Mouse (Mus musculus): ENCODE results near the gene Spopl. TPM values are rescaled to one million over a fixed set of nuclear protein-coding genes. Genes with fewer than 3 reads are reported as not detected.
"Not testable (repeated sequence)": the region's sequence is repeated elsewhere in the genome, so short reads cannot be mapped to it uniquely, and the experiment has no call there.

The Spopl gene
- 10.8 and 11.5 TPM in 2 replicates for polyA plus RNA-seq (2016; fragmentation: Nextera tagmentation; extraction: Ambion mirVana)

DNA sequence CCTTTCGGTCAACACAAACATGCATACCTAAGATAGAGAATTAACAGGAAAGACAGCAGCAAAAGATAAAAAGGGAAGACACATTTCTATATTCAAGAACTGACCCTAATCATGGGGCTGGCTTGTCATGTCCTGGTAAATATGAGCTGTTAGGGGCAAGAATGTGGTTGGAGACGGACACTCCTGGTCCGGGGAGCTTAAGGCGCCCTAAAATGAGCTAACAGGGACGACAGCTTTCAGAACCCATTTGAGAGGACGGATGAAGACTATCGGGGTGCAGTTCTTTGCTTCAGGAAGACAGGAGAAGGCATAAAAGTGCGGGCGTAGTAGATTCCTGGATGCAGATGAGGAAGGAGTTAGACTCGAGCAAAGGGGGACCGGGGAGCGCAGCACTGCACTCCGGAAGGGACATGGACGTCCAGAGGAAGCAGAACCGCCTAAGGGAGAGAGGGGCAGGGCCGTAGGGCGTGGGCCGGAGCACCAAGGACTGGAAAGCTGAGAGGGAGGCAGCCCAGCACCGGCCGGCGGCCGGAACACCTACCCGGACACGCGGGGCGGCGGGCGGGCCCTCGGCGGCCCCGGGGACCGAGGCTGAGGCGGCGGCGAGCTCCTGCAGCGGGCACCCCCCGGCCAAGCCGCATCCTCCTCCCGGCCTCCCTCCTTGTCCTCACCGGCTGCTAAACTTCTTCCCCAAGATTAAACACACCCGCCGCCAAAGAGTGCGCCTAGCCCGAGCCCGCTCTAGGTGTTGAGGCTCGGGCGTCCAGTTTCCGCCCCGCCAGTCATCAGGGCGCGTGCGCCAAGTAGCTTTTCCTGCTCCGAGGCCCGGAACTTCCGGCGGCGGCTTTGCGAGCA is at the start of gene Spopl:
Gene Spopl, minus strand, starts transcription at position 805 of the 855 bp plus-strand sequence.
- Histone ChIP-seq H3K9me3 (replicated peaks) (no peaks in the 10 kb centered on the region), H3K9ac (peak within 1 kb of the TSS; percentile 93), H3K4me3 (peak within 1 kb of the TSS; percentile 90), H3K4me2 (peak within 1 kb of the TSS; percentile 86), H3K27ac (ENCODE audit: poor library complexity, severe bottlenecking) (peak within 1 kb of the TSS; percentile 80), H3K4me1 (replicated peaks) (peaks cover 6% of the 10 kb centered on the region), H3K27me3 (replicated peaks) (no peaks in the 10 kb centered on the region), H3K36me3 (0 out of 2 replicates have a peak, but pooled peaks cover 3% of the 10 kb centered on the region)
- WGBS: 2% methylated on average over 47 of the region's 58 CpGs
- peak; percentile 92 for ATAC-seq (ENCODE audit: insufficient number of reproducible peaks, low FRiP score)

DNA sequence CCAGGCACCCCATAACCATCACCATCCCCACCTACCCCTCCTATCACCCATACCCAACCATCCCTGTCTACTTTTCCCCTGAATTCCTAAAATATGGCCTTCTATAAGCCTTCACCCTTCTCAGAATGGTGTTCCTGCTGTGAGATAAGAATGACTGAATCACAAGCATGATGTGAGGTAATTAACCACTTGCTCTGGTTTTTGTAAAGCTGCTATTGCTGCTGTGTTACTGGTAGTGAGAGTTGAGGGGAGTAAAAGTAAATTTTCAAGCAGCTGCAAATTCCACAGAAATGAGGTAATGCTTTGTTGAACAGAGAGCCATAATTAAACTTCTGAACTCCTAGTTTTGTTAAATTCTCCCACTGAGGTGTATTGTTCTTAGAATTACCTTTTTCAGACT is 48.2 kb upstream of the Spopl start:
- Histone ChIP-seq H3K9ac (no peak overlapping the region), H3K9me3 (replicated peaks) (peaks cover 5% of the 10 kb centered on the region; the same call in 1 of the 2 replicates), H3K27me3 (replicated peaks) (no peaks in the 10 kb centered on the region), H3K4me3 (no peak overlapping the region), H3K36me3 (no peaks in the 10 kb centered on the region), H3K4me2 (no peak overlapping the region), H3K27ac (ENCODE audit: poor library complexity, severe bottlenecking) (no peak overlapping the region), H3K4me1 (replicated peaks) (no peaks in the 10 kb centered on the region)
- no peak for ATAC-seq (ENCODE audit: insufficient number of reproducible peaks, low FRiP score)

DNA sequence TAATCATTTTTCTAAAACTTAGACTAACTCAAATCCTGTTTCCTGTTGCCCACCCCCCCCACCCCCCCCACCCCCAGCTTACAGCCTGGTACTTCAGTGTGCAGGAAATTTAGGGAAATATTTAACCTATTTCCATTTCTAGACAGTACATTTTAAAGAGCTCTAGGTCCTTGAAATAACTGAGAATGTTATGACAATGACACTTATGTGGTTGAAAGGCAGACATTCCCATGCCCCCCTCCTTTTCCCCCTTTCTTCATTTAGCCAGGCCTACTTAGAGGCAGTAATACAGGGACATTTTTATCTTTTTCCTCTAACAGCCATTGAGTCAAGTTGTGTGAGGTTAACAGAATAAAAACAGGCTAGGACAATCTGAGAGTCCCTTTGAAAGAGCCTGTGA is 46.1 kb upstream of the Spopl start:
- H3K36me3 ChIP-seq: no peaks in the 10 kb centered on the region
- H3K4me1 ChIP-seq (replicated peaks): no peaks in the 10 kb centered on the region
- no peak overlapping the region for H3K9ac ChIP-seq
- peaks cover 5% of the 10 kb centered on the region; the same call in 1 of the 2 replicates for H3K9me3 ChIP-seq (replicated peaks)
- H3K27ac ChIP-seq (ENCODE audit: poor library complexity, severe bottlenecking): no peak overlapping the region
- H3K4me3 ChIP-seq: no peak overlapping the region
- no peak overlapping the region for H3K4me2 ChIP-seq
- no peaks in the 10 kb centered on the region for H3K27me3 ChIP-seq (replicated peaks)
- no peak for ATAC-seq (ENCODE audit: insufficient number of reproducible peaks, low FRiP score)

DNA sequence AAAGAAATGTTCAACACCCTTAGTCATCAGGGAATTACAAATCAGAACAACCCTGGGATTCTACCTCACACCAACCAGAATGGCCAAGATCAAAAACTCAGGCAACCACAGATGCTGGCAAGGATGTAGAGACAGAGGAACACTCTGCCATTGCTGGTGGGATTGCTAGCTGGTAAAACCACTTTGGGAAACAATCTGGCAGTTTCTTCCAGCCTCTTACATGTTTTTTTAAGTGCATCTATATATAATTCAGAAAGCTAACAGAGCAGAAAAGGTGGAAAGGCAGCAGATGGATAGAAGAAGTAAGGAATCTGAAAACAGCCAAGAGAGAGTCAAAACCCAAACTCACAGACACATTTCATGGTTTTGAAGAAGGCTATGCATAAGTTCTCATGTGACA is 33.5 kb upstream of the Spopl start:
- H3K4me2 ChIP-seq: no peak overlapping the region
- ATAC-seq (ENCODE audit: insufficient number of reproducible peaks, low FRiP score): no peak
- H3K9ac ChIP-seq: no peak overlapping the region
- H3K27ac ChIP-seq (ENCODE audit: poor library complexity, severe bottlenecking): no peak overlapping the region
- H3K36me3 ChIP-seq: no peaks in the 10 kb centered on the region
- no peaks in the 10 kb centered on the region; the same call in 1 of the 2 replicates for H3K9me3 ChIP-seq (replicated peaks)
- no peak overlapping the region for H3K4me3 ChIP-seq
- no peaks in the 10 kb centered on the region for H3K27me3 ChIP-seq (replicated peaks)
- no peaks in the 10 kb centered on the region for H3K4me1 ChIP-seq (replicated peaks)

DNA sequence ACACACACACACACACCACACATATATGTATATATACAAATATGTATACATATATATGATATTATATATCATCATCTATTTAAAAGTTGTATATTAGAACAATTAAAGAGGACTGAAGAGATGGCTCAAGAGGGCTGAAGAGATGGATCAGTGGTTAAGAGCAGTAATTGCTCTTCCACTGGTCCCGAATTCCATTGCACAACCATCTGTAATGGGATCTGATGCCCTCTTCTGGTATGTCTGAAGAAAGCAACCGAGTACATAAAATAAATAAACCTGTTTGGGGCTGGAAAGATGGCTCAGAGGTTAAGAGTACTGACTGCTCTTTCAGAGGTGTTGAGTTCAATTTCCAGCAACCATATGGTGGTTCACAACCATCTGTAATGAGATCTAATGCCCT is 16.9 kb upstream of the Spopl start:
- H3K9ac ChIP-seq: no peak overlapping the region
- no peak for ATAC-seq (ENCODE audit: insufficient number of reproducible peaks, low FRiP score)
- H3K36me3 ChIP-seq: no peaks in the 10 kb centered on the region
- no peak overlapping the region for H3K4me2 ChIP-seq
- H3K9me3 ChIP-seq (replicated peaks): no peaks in the 10 kb centered on the region
- no peak overlapping the region for H3K27ac ChIP-seq (ENCODE audit: poor library complexity, severe bottlenecking)
- 40% methylated on average over 2 of the region's 2 CpGs for WGBS
- no peaks in the 10 kb centered on the region for H3K4me1 ChIP-seq (replicated peaks)
- H3K27me3 ChIP-seq (replicated peaks): no peaks in the 10 kb centered on the region
- no peak overlapping the region for H3K4me3 ChIP-seq

DNA sequence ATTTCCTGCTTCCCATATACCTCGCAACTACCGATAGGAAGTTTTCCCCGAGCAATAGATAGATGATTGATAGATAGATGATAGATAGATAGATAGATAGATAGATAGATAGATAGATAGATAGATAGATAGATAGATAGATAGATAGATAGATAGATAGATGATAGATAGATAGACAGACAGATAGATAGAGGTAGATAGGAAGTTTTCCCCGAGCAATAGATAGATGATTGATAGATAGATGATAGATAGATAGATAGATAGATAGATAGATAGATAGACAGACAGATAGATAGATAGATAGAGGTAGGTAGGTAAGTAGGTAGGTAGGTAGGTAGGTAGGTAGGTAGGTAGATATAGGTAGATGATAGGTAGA is 239 bp upstream of the Spopl start:
- not testable (repeated sequence) for H3K27me3 ChIP-seq (replicated peaks); ATAC-seq (ENCODE audit: insufficient number of reproducible peaks, low FRiP score); H3K36me3 ChIP-seq; H3K9ac ChIP-seq; H3K4me1 ChIP-seq (replicated peaks); H3K9me3 ChIP-seq (replicated peaks)
- 10% methylated on average over 4 of the region's 4 CpGs for WGBS
- peak overlapping the region; percentile 90 for H3K4me3 ChIP-seq
- H3K27ac ChIP-seq (ENCODE audit: poor library complexity, severe bottlenecking): peak overlapping the region; percentile 80
- peak overlapping the region; percentile 86 for H3K4me2 ChIP-seq

DNA sequence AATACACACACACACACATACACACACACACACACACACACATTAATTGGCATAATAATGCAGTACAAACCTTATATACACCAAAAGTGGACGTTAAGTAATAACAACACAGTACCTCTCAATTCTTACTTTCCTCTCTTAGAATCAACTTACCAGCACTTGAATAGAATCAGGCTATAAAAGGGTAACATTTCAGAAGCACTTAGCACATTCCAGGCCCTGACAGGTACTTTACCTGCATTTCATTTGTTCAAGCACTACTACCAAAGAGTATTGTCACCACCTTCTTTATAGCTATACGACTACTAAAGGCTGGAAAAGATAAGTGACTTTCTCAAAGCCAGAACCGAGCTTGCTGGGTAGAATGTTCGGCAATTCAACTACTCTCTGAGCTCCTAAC is 1.3 kb downstream of the Spopl start:
- 59% methylated on average over 4 of the region's 4 CpGs for WGBS
- Histone ChIP-seq H3K9ac (no peak overlapping the region), H3K36me3 (0 out of 2 replicates have a peak, but pooled peaks cover 3% of the 10 kb centered on the region), H3K4me2 (peak overlapping the region; percentile 86), H3K4me1 (replicated peaks) (peaks cover 6% of the 10 kb centered on the region), H3K4me3 (peak overlapping the region; percentile 90; the same call in 1 of the 2 replicates), H3K27ac (ENCODE audit: poor library complexity, severe bottlenecking) (no peak overlapping the region), H3K27me3 (replicated peaks) (no peaks in the 10 kb centered on the region), H3K9me3 (replicated peaks) (no peaks in the 10 kb centered on the region)
- no peak for ATAC-seq (ENCODE audit: insufficient number of reproducible peaks, low FRiP score)

DNA sequence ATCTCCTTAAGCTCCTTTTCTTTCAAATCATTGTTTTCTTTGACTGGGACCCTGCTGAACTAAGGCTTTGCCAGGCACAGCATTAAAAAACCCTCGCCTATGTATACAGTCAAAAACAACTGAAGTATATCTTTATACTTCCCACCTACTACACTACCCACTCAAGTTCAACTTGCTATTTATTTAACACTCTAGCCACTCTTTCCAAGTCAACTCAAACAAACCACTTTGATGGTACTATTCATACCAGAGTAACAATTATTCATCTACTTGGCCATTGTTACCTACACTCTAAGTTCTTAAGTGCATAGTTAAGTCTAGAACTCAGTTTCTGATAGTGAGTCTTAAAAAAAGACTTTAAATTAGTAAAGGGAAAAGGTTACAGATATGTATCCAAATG is 3.1 kb downstream of the Spopl start:
- Histone ChIP-seq H3K9ac (no peak overlapping the region), H3K27me3 (replicated peaks) (no peaks in the 10 kb centered on the region), H3K4me1 (replicated peaks) (peaks cover 6% of the 10 kb centered on the region), H3K4me3 (no peak overlapping the region), H3K36me3 (0 out of 2 replicates have a peak, but pooled peaks cover 3% of the 10 kb centered on the region), H3K4me2 (no peak overlapping the region), H3K27ac (ENCODE audit: poor library complexity, severe bottlenecking) (no peak overlapping the region), H3K9me3 (replicated peaks) (no peaks in the 10 kb centered on the region)
- no peak for ATAC-seq (ENCODE audit: insufficient number of reproducible peaks, low FRiP score)
- WGBS: 85% methylated on average over 1 of the region's 1 CpGs

DNA sequence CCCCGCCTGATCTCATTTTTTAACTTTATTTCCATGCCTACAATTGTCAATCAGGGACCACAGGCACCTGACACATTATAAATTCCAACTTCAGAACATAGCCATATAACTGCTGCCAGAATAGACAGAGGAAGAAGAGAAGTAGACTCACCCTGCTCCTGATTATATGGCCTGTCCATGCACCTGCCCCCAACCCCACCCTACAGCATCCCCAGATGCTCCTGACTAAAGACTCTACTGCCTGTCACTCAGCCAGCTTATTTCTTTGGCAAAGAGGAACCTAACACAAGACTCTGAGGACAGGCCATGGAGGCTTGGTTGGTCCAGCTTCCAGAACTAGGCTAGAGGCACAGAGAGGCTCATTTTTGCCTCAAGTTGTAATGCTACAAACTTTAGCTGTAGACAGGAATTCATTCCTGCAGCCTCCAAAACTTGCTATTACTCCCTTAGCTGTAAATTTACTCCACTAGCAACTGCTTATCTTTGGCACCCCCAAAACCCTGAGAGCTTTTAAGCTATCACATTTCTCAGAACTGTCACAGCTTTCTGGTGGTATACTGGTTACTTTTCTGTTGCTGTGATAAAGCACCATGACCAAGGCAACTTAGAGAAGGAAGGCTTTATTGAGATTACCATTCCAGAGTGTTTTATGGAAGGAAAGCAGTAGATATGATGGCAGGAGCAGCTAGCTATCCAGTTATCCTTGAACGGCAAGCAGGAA is 6.7 kb downstream of the Spopl start:
- H3K4me3 ChIP-seq: no peak overlapping the region
- 85% methylated on average over 2 of the region's 2 CpGs for WGBS
- no peak overlapping the region for H3K4me2 ChIP-seq
- no peak for ATAC-seq (ENCODE audit: insufficient number of reproducible peaks, low FRiP score)
- H3K9me3 ChIP-seq (replicated peaks): no peaks in the 10 kb centered on the region
- no peak overlapping the region for H3K27ac ChIP-seq (ENCODE audit: poor library complexity, severe bottlenecking)
- H3K27me3 ChIP-seq (replicated peaks): no peaks in the 10 kb centered on the region
- 0 out of 2 replicates have a peak, but pooled peaks cover 3% of the 10 kb centered on the region for H3K36me3 ChIP-seq
- H3K9ac ChIP-seq: no peak overlapping the region
- H3K4me1 ChIP-seq (replicated peaks): no peaks in the 10 kb centered on the region

DNA sequence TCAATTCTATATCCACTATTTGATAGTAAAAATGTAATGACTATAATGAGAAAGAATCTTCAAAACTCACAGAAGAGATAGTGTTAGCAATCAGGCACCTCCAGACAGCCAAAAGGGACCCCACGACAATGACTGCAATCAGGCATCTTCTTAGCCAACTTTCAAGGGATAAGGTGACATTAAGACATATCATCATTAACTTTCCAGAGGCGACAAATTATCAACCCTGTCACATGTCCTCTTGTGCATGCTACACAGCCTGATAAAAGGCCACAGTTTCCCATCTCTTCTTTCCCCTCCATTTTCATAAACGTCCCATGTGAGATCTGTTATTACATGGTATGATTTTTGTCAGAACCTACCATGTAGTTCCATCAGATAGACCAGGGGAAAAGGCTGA is 9.0 kb downstream of the Spopl start:
- peak; percentile 29; the same call in 1 of the 2 replicates for ATAC-seq (ENCODE audit: insufficient number of reproducible peaks, low FRiP score)
- H3K27me3 ChIP-seq (replicated peaks): no peaks in the 10 kb centered on the region
- H3K4me3 ChIP-seq: no peak overlapping the region
- no peak overlapping the region for H3K4me2 ChIP-seq
- WGBS: 85% methylated on average over 3 of the region's 3 CpGs
- no peaks in the 10 kb centered on the region for H3K36me3 ChIP-seq
- no peaks in the 10 kb centered on the region for H3K4me1 ChIP-seq (replicated peaks)
- no peaks in the 10 kb centered on the region for H3K9me3 ChIP-seq (replicated peaks)
- no peak overlapping the region for H3K27ac ChIP-seq (ENCODE audit: poor library complexity, severe bottlenecking)
- H3K9ac ChIP-seq: no peak overlapping the region

DNA sequence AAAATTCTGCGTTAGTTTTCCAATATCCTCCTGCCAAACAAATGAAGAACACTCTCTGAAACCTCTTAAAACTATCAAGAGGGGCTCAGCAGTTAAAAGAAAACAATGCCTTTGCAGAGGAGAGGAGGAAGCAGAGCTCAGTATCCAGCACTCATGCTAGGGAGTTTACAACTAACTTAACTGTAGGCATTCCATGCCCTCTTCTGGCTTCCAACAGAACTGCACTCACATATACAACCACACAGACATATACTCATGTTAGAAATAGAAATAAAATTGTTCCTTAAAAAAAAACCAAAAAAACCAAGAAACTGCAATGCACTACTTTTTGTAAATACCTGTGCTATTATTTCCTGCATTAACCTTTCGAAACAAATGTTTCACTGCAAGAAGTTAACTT is 12.7 kb downstream of the Spopl start:
- no peaks in the 10 kb centered on the region for H3K27me3 ChIP-seq (replicated peaks)
- H3K9me3 ChIP-seq (replicated peaks): no peaks in the 10 kb centered on the region
- no peaks in the 10 kb centered on the region for H3K4me1 ChIP-seq (replicated peaks)
- H3K36me3 ChIP-seq: no peaks in the 10 kb centered on the region
- no peak overlapping the region for H3K27ac ChIP-seq (ENCODE audit: poor library complexity, severe bottlenecking)
- no peak overlapping the region for H3K4me2 ChIP-seq
- no peak overlapping the region for H3K9ac ChIP-seq
- WGBS: 89% methylated on average over 2 of the region's 2 CpGs
- no peak overlapping the region for H3K4me3 ChIP-seq
- ATAC-seq (ENCODE audit: insufficient number of reproducible peaks, low FRiP score): no peak
